Mouse (Mus musculus) midbrain, postnatal 0 days (tissue): ENCODE measurements around the gene Syt16. TPM values are rescaled to one million over a fixed set of nuclear protein-coding genes. Genes with fewer than 3 reads are reported as not detected.

ENCODE experiments used
- ATAC-seq: fragments of 200-750 bp; cut with Nextera tagmentation; 2 replicates; pipeline ENCODE4 v1.8.0; 2017; ENCODE audit warnings: moderate number of reproducible peaks, mild to moderate bottlenecking, moderate TSS enrichment, moderate library complexity; ENCODE audit not compliant: low FRiP score
- DNase-seq: peaks from one replicate; pipeline ENCODE4 v3.0.0-alpha.2; 2015; ENCODE audit warnings: low spot score
- H3K27ac ChIP-seq: fragments of 300-500 bp; sonication (generic); 2 replicates; pipeline ENCODE4 v1.5.1; 2014; ENCODE audit warnings: low read depth, mild to moderate bottlenecking, low read length, mixed read lengths
- H3K27me3 ChIP-seq: fragments of 300-500 bp; sonication (generic); 2 replicates; pipeline ENCODE4 v1.6.1; 2014; ENCODE audit warnings: low read length, control low read depth, mixed read lengths; ENCODE audit not compliant: insufficient read depth
- H3K36me3 ChIP-seq: fragments of 300-500 bp; sonication (generic); 2 replicates; pipeline ENCODE4 v1.6.1; 2014; ENCODE audit warnings: low read length, control low read depth, mixed read lengths; ENCODE audit not compliant: insufficient read depth
- H3K4me1 ChIP-seq: fragments of 300-500 bp; sonication (generic); 2 replicates; pipeline ENCODE4 v1.6.1; 2014; ENCODE audit warnings: mild to moderate bottlenecking, control low read depth, antibody characterized with exemption, low read length, mixed read lengths; ENCODE audit not compliant: insufficient read depth
- H3K4me2 ChIP-seq: fragments of 300-500 bp; sonication (generic); 2 replicates; pipeline ENCODE4 v1.6.1; 2014; ENCODE audit warnings: low read depth, mild to moderate bottlenecking, low read length, mixed read lengths; ENCODE audit not compliant: poor library complexity, severe bottlenecking
- H3K4me3 ChIP-seq: fragments of 300-500 bp; sonication (generic); 2 replicates; pipeline ENCODE4 v1.5.1; 2014; ENCODE audit warnings: low read depth, mild to moderate bottlenecking, low read length, moderate library complexity
- H3K9ac ChIP-seq: fragments of 300-500 bp; sonication (generic); replicated peaks from 2 replicates; pipeline ENCODE4 v1.6.1; 2014; ENCODE audit warnings: mild to moderate bottlenecking, low read length, moderate library complexity, mixed read lengths; ENCODE audit not compliant: poor library complexity, severe bottlenecking
- H3K9me3 ChIP-seq: fragments of 300-500 bp; sonication (generic); 2 replicates; pipeline ENCODE4 v1.6.1; 2016; ENCODE audit warnings: low read length, control low read depth
- CTCF ChIP-seq: IDR thresholded peaks from 2 replicates; pipeline ENCODE4 v1.5.1; 2016; ENCODE audit warnings: antibody characterized with exemption, mild to moderate bottlenecking
- WGBS: fragments of 180-500 bp; shearing (Covaris S2); extraction: QIAGEN DNeasy Blood & Tissue Kit; methylation state at CpG from one replicate; pipeline ENCODE4 v1.1.7; 2014; 5-methylcytosine and 5-hydroxymethylcytosine counted together
- polyA plus RNA-seq: library from polyadenylated mRNA; unstranded; fragments of >200 nt; fragmentation: Nextera tagmentation; extraction: Ambion mirVana; gene quantifications from 2 replicates; pipeline ENCODE4 v1.2.1, GENCODE M21; 2015
- total RNA-seq: library from RNA; depleted of rRNA; stranded (reverse); fragments of >200 nt; gene quantifications from 2 replicates; pipeline ENCODE4 v1.2.3, GENCODE M21; 2014

Syt16 gene
- total and polyA plus RNA-seq, 2 experiments from 2014 or later = 77.3 to 95.2 TPM

DNA sequence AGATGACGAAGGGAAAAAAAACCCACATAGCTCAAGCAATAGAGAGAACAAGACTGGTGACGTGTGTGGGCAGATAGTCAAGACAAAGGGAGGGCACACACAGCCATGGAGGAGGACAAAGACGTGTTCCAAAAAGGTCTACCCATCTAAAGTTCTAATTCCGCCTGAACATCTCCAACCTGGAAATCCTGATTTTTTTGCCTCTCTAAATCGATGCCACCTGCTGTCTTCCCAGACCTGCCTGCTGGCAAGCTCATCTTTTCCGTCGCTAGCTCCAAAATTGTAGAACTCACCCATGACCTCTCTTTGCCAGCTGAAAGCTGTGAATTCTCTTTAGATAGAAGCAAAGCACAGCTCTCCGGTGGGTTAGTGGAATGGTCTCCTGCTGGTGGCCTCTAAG lies 238.7 kb downstream of the Syt16 start:
- H3K9me3 ChIP-seq = no peaks in the 10 kb centered on the region
- DNase-seq (no peak), ATAC-seq (no peak)
- H3K27me3 ChIP-seq = no peaks in the 10 kb centered on the region
- peaks cover 2% of the 10 kb centered on the region; the same call in 1 of the 2 replicates for H3K36me3 ChIP-seq
- no peak for TF ChIP-seq CTCF
- H3K4me1 ChIP-seq = no peaks in the 10 kb centered on the region; the same call in 1 of the 2 replicates
- no peak overlapping the region for H3K27ac ChIP-seq
- H3K4me2 ChIP-seq = no peak overlapping the region
- H3K9ac ChIP-seq = no peak overlapping the region
- WGBS = 80% methylated on average over 8 of the region's 8 CpGs
- no peak overlapping the region for H3K4me3 ChIP-seq

DNA sequence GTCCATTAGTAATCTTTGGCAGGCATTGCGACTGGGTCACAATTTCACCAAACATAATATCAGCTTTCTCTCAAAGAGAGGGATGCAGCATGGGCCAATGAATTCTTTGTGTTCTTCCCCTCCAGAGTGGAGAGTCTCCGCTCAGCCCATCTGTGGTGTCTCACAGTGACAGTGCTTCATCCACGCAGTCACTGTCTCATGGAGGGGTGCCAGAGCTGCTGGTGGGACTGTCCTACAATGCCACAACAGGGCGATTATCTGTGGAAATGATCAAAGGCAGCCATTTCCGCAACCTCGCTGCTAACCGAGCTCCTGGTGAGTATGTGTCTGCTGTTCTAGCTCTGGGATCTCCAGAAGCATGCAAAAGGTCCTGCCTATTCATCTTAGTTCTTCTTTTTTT lies 240.6 kb downstream of the Syt16 start:
- WGBS = 65% methylated on average over 7 of the region's 7 CpGs
- Histone ChIP-seq H3K36me3 (peaks cover 2% of the 10 kb centered on the region; the same call in 1 of the 2 replicates), H3K27ac (no peak overlapping the region)

DNA sequence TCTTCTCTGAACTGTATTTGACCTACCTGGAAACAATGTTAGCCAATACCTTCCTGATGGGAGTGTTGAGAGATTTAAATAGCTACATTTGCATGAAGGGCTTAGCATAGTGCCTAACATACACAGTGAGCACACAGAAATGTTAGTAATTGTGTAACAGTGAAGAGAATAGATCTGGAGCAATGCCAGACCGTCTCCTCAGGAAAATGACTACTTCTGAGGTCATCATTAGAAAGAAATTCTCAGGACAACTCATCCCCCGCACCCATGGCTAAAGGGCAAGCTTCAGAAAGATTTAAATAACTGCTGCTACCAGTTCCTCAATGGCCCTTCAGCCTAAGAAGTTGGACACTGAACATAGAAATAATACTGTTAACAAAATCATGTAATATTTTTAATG lies 241.3 kb downstream of the Syt16 start:
- no peaks in the 10 kb centered on the region for H3K27me3 ChIP-seq
- H3K9me3 ChIP-seq = no peaks in the 10 kb centered on the region
- peaks cover 2% of the 10 kb centered on the region; the same call in 1 of the 2 replicates for H3K36me3 ChIP-seq
- WGBS = 72% methylated on average over 2 of the region's 2 CpGs
- H3K4me2 ChIP-seq = no peak overlapping the region
- no peak overlapping the region for H3K4me3 ChIP-seq
- H3K4me1 ChIP-seq = no peaks in the 10 kb centered on the region
- ATAC-seq (no peak), DNase-seq (no peak)
- no peak for TF ChIP-seq CTCF
- no peak overlapping the region for H3K9ac ChIP-seq
- H3K27ac ChIP-seq = no peak overlapping the region

More for the DNA sequence above, 240.6 kb downstream of the Syt16 start:
- Histone ChIP-seq H3K4me1 (no peaks in the 10 kb centered on the region), H3K4me3 (no peak overlapping the region), H3K9me3 (no peaks in the 10 kb centered on the region), H3K4me2 (no peak overlapping the region), H3K27me3 (no peaks in the 10 kb centered on the region), H3K9ac (no peak overlapping the region)
- DNase-seq (peak; percentile 53), ATAC-seq (no peak; the same call in 1 of the 2 replicates)
- no peak for TF ChIP-seq CTCF

DNA sequence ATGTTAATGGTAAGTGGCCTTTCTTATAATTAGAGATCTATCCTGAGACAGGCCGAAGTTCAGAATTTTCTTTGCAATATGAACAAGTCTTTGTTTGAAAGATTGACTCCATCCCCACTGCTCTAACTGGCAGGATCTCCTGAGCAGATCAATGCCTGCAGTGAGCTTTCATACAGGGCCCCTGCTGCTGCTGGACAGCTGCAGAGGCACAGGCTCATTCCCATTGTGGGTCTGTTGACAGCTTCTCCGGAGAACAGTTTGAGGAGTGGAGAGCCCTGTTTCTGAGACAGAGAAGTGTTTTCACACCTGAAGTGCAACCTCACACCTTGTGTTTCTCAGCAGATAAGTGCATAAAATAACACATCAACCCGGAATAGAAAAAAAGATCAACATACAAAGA lies 267.4 kb downstream of the Syt16 start:
- TF ChIP-seq CTCF = no peak
- WGBS = 31% methylated on average over 3 of the region's 3 CpGs
- Histone ChIP-seq H3K9ac (no peak overlapping the region), H3K9me3 (no peaks in the 10 kb centered on the region), H3K27me3 (no peaks in the 10 kb centered on the region), H3K27ac (no peak overlapping the region), H3K4me3 (no peak overlapping the region), H3K4me1 (no peaks in the 10 kb centered on the region), H3K36me3 (0 out of 2 replicates have a peak, but pooled peaks cover 4% of the 10 kb centered on the region), H3K4me2 (no peak overlapping the region)
- no peak for DNase-seq
- ATAC-seq = no peak

DNA sequence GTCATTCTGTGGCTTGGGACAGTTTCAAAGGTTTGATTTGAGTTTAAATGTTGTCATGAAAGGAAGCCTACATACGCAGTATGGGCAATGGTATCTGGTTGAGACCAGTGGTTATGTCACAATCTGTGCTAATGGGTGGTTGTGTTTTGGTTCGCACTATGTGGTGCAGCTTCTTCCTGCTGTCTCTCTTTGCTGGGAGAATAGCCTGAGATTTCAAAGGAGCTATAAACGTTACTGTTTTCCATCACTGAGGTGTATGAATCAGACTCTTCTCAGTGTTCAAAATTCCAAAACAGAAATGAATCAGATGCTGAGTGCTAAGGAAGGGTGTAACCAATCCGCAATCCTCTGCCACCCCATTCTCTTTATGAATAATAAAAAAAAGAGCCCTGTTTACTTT lies 269.6 kb downstream of the Syt16 start:
- Histone ChIP-seq H3K36me3 (0 out of 2 replicates have a peak, but pooled peaks cover 4% of the 10 kb centered on the region), H3K4me3 (no peak overlapping the region), H3K9me3 (no peaks in the 10 kb centered on the region), H3K27me3 (no peaks in the 10 kb centered on the region), H3K27ac (no peak overlapping the region), H3K4me2 (no peak overlapping the region), H3K4me1 (no peaks in the 10 kb centered on the region), H3K9ac (no peak overlapping the region)
- no peak for DNase-seq
- ATAC-seq = no peak
- TF ChIP-seq CTCF = no peak
- 92% methylated on average over 4 of the region's 4 CpGs for WGBS

DNA sequence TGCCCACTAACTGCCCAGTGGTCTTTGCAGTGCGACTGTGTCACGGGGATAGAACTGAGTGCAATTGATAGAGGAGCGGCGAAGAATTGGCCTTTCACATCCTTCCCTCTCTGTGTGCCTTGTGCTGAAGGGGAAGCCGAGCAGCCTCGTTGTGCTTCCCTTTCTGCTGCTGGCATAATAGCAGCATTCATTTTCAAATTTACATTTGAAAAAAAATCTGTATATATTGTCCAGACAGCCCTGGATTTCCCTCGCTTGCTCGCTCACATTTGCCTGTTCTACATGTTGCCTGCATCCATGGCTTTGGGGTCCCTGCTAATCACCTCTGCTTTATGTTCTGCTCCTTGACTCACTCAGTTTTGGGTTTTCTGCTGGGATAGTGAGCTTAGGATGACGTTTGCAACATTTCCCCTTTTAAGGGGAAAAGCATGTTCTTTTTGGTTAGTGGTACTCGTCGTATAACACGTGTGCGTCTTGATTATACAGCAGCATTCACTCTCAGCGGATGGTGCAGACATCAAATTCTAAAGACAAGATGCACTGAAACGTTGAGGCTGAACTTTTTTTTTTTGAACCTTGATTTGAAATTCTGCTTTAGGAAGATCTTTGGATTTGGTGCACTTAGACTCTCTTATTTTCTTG lies 271.3 kb downstream of the Syt16 start:
- H3K4me1 ChIP-seq = no peaks in the 10 kb centered on the region
- no peak for TF ChIP-seq CTCF
- H3K9ac ChIP-seq = no peak overlapping the region
- H3K9me3 ChIP-seq = no peaks in the 10 kb centered on the region
- no peak overlapping the region for H3K4me3 ChIP-seq
- ATAC-seq (no peak), DNase-seq (no peak)
- 0 out of 2 replicates have a peak, but pooled peaks cover 4% of the 10 kb centered on the region for H3K36me3 ChIP-seq
- 58% methylated on average over 15 of the region's 15 CpGs for WGBS
- H3K27ac ChIP-seq = no peak overlapping the region
- H3K4me2 ChIP-seq = no peak overlapping the region
- H3K27me3 ChIP-seq = no peaks in the 10 kb centered on the region
